ENCODE assay signal across 7 mouse cellular contexts in genomic region chr6:118419050-118419920, GRCm38 (mm10). TPM values are rescaled to one million over a fixed set of nuclear protein-coding genes. Genes with fewer than 3 reads are reported as not detected.
DNase-seq lines count a peak whose midpoint lies in the region; ATAC-seq lines count a peak whose summit lies in the region.

TSS of gene Bms1 (minus strand) at chr6:118419474.

- H3K9ac ChIP-seq in intestine, embryonic 15.5 days = peak within 1 kb of the TSS; percentile 88

- peaks cover 8% of the 10 kb centered on the region for H3K4me1 ChIP-seq in intestine, embryonic 15.5 days (replicated peaks)
- peaks cover 16% of the 10 kb centered on the region for H3K4me1 ChIP-seq in midbrain, embryonic 10.5 days

- peak; percentile 99 for ATAC-seq in intestine, embryonic 15.5 days

- 0 out of 2 replicates have a peak, but pooled peaks cover 8% of the 10 kb centered on the region for H3K36me3 ChIP-seq in intestine, embryonic 15.5 days
- peaks cover 33% of the 10 kb centered on the region for H3K36me3 ChIP-seq in midbrain, embryonic 10.5 days

- peak within 1 kb of the TSS; percentile 89 for H3K27ac ChIP-seq in intestine, embryonic 15.5 days
- H3K27ac ChIP-seq in midbrain, embryonic 10.5 days (replicated peaks) = peak within 1 kb of the TSS; percentile 89

- under 1% methylated on average over 67 of the region's 67 CpGs for WGBS in intestine, embryonic 15.5 days
- WGBS in midbrain, embryonic 10.5 days = under 1% methylated on average over 67 of the region's 67 CpGs

- H3K4me2 ChIP-seq in intestine, embryonic 15.5 days (replicated peaks) = peak within 1 kb of the TSS; percentile 63

- no peaks in the 10 kb centered on the region for H3K27me3 ChIP-seq in intestine, embryonic 15.5 days (replicated peaks)
- no peaks in the 10 kb centered on the region for H3K27me3 ChIP-seq in midbrain, embryonic 10.5 days (ENCODE audit: low read depth, poor library complexity, severe bottlenecking)

- H3K4me3 ChIP-seq in intestine, embryonic 15.5 days (replicated peaks) = peak within 1 kb of the TSS; percentile 97
- H3K4me3 ChIP-seq in midbrain, embryonic 10.5 days = peak within 1 kb of the TSS; percentile 97

- no peaks in the 10 kb centered on the region for H3K9me3 ChIP-seq in intestine, embryonic 15.5 days
- H3K9me3 ChIP-seq in midbrain, embryonic 10.5 days (replicated peaks) = no peaks in the 10 kb centered on the region

- intact Hi-C loops in gastrocnemius, postnatal 36 days (cut with DNase I) = no loop called here
- intact Hi-C loops in left cerebral cortex, postnatal 25 days (cut with DNase I) = no loop called here

- DNase-seq in adrenal gland, adult 2 months = peak; percentile 95
- peak; percentile 93 for DNase-seq in embryo, embryonic 11.5 days (ENCODE audit: low read depth, low spot score)
- peak; percentile 94 to 98 for DNase-seq in gastrocnemius, postnatal 36 days
- DNase-seq in left cerebral cortex, postnatal 25 days (ENCODE audit: low spot score in 2 of 2) = peak; percentile 93 to 97
- DNase-seq in midbrain, embryonic 10.5 days (ENCODE audit: low spot score) = peak; percentile 93
- DNase-seq in right cerebral cortex, postnatal 4 days = peak; percentile 96

RNA-seq across cellular contexts. Expression of gene Bms1, which starts in this region (rescaled TPM):
- total RNA-seq in adrenal gland, adult 2 months (2021) = 10 to 100 TPM; 25.6 to 26.2 TPM
- 1.3 and 1.4 TPM in 2 replicates for polyA plus RNA-seq in adrenal gland, adult 2 months (2012; rRNA removed)
- total RNA-seq in gastrocnemius, postnatal 36 days (2021) = 10 to 100 TPM; 23.0 to 23.3 TPM
- 29.4 and 29.9 TPM in 2 replicates for polyA plus RNA-seq in intestine, embryonic 15.5 days (2015; fragmentation: Nextera tagmentation; extraction: Ambion mirVana)
- total RNA-seq in left cerebral cortex, postnatal 25 days (2021) = 10 to 100 TPM; 31.5 to 32.6 TPM
- polyA plus RNA-seq in midbrain, embryonic 10.5 days (2016; fragmentation: Nextera tagmentation; extraction: Ambion mirVana) = 48.0 and 48.7 TPM in 2 replicates

Comparison
In these comparisons a context has a peak if more than half of its experiments do, and no peak if none do; other contexts are left out.
1. Peak in every context shown above with its lines: DNase-seq, ATAC-seq, H3K4me3 ChIP-seq and H3K27ac ChIP-seq.
2. RNA of gene Bms1 (polyA plus RNA-seq): 48.0 to 48.7 TPM in midbrain, embryonic 10.5 days and 29.4 to 29.9 TPM in intestine, embryonic 15.5 days; 1.3 to 1.4 TPM in adrenal gland, adult 2 months; every median in the first group is over 10 times any median in the second.